Mouse (Mus musculus): ENCODE measurements at regions not wholly inside any gene's neighbourhood (a gene's known extent, or its start where the extent isn't known, plus 50 kb on each side); places are given as distances from the start of the nearest gene placed in this dataset.

DNA sequence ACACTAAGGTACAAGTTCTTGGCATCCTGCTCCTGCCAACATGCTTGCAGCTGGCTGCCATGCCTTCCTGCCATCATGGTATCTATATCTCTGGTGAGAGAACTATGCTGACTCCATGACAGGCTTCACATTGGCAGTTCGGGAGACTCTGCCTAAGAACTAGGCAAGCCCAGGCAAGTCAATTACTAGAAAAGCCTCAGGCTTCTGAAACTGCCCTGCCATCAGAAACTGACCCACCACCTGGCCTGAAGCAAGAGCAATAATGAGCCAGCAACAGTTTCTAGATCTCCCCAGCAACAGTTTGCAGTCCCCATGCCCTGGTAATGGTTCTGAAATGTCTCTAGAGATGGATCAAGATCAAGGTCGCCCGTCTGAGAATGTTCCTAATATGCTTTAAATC, 280.8 kb downstream of the Rnf152 start:
- TF ChIP-seq CTCF (IDR thresholded peaks at IDR 0.05; ENCODE audit: low read depth, low read length): no peak
- TF ChIP-seq GATA1 (IDR thresholded peaks at IDR 0.05; ENCODE audit: borderline replicate concordance, low read length): no peak
- no peak for TF ChIP-seq POLR2AphosphoS5 (IDR thresholded peaks at IDR 0.05; ENCODE audit: insufficient replicate concordance, low read depth, low read length)
- no peak for TF ChIP-seq GATA2 (IDR thresholded peaks at IDR 0.05; ENCODE audit: borderline replicate concordance, low read depth, low read length)
- TF ChIP-seq TAL1 (conservative IDR thresholded peaks at IDR 0.05; ENCODE audit: low read depth, low read length): no peak
